Mouse (Mus musculus): ENCODE measurements around the gene Grid1. TPM values are rescaled to one million over a fixed set of nuclear protein-coding genes. Genes with fewer than 3 reads are reported as not detected.
A peak's percentile ranks its signal among the peaks of the same experiment; 100 is the strongest.

Grid1 gene
- polyA plus RNA-seq, 1 experiment from 2014 or later = 0.61 TPM

GRCm38 (mm10) chr14:34793406-34794037 is 26.4 kb upstream of the Grid1 start:
- no peak for ATAC-seq (ENCODE audit: low FRiP score)
- WGBS = 76% methylated on average over 1 of the region's 1 CpGs

GRCm38 (mm10) chr14:34810763-34811489 is 9.0 kb upstream of the Grid1 start:
- Histone ChIP-seq H3K27me3 (ENCODE audit: control insufficient read depth, insufficient read depth, low read length) (no peaks in the 10 kb centered on the region; the same call in 1 of the 2 replicates), H3K4me1 (ENCODE audit: control insufficient read depth, insufficient read depth, low read length) (no peaks in the 10 kb centered on the region), H3K4me3 (ENCODE audit: low read depth, low read length) (no peak overlapping the region), H3K4me2 (peak overlapping the region; percentile 36), H3K9me3 (ENCODE audit: control insufficient read depth, low read length) (no peaks in the 10 kb centered on the region), H3K27ac (ENCODE audit: low read depth, low read length) (no peak overlapping the region), H3K9ac (ENCODE audit: low read length) (no peak overlapping the region), H3K36me3 (ENCODE audit: control insufficient read depth, insufficient read depth, low read length) (no peaks in the 10 kb centered on the region)
- ATAC-seq (ENCODE audit: low FRiP score) (peak; percentile 87), DNase-seq (ENCODE audit: low spot score, missing footprints) (peak; percentile 99)
- 19% methylated on average over 16 of the region's 16 CpGs for WGBS

More at GRCm38 (mm10) chr14:34793406-34794037, 26.4 kb upstream of the Grid1 start:
- Histone ChIP-seq H3K4me2 (no peak overlapping the region), H3K9me3 (ENCODE audit: control insufficient read depth, low read length) (no peaks in the 10 kb centered on the region), H3K27ac (ENCODE audit: low read depth, low read length) (no peak overlapping the region), H3K4me3 (ENCODE audit: low read depth, low read length) (no peak overlapping the region), H3K9ac (ENCODE audit: low read length) (no peak overlapping the region), H3K27me3 (ENCODE audit: control insufficient read depth, insufficient read depth, low read length) (no peaks in the 10 kb centered on the region), H3K36me3 (ENCODE audit: control insufficient read depth, insufficient read depth, low read length) (no peaks in the 10 kb centered on the region), H3K4me1 (ENCODE audit: control insufficient read depth, insufficient read depth, low read length) (no peaks in the 10 kb centered on the region)
- DNase-seq (ENCODE audit: low spot score, missing footprints) = no peak

- Histone ChIP-seq H3K9ac (ENCODE audit: low read length) (no peak overlapping the region), H3K4me1 (ENCODE audit: control insufficient read depth, insufficient read depth, low read length) (no peaks in the 10 kb centered on the region), H3K4me3 (ENCODE audit: low read depth, low read length) (no peak overlapping the region), H3K9me3 (ENCODE audit: control insufficient read depth, low read length) (no peaks in the 10 kb centered on the region), H3K4me2 (no peak overlapping the region), H3K27ac (ENCODE audit: low read depth, low read length) (no peak overlapping the region), H3K27me3 (ENCODE audit: control insufficient read depth, insufficient read depth, low read length) (peaks cover 4% of the 10 kb centered on the region; the same call in 1 of the 2 replicates), H3K36me3 (ENCODE audit: control insufficient read depth, insufficient read depth, low read length) (no peaks in the 10 kb centered on the region)
- DNase-seq (ENCODE audit: low spot score, missing footprints) (no peak), ATAC-seq (ENCODE audit: low FRiP score) (no peak)
- WGBS = 74% methylated on average over 10 of the region's 10 CpGs
Observed at GRCm38 (mm10) chr14:34811490-34811808, 8.5 kb upstream of the Grid1 start.

GRCm38 (mm10) chr14:34816301-34816700 is 3.6 kb upstream of the Grid1 start:
- ATAC-seq (ENCODE audit: low FRiP score) (no peak), DNase-seq (ENCODE audit: low spot score, missing footprints) (no peak)
- no peak overlapping the region for H3K4me3 ChIP-seq (ENCODE audit: low read depth, low read length)
- H3K27ac ChIP-seq (ENCODE audit: low read depth, low read length) = no peak overlapping the region
- no peak overlapping the region for H3K9ac ChIP-seq (ENCODE audit: low read length)
- H3K4me1 ChIP-seq (ENCODE audit: control insufficient read depth, insufficient read depth, low read length) = peaks cover 9% of the 10 kb centered on the region
- WGBS = 39% methylated on average over 3 of the region's 3 CpGs
- H3K27me3 ChIP-seq (ENCODE audit: control insufficient read depth, insufficient read depth, low read length) = peaks cover 45% of the 10 kb centered on the region
- no peaks in the 10 kb centered on the region for H3K36me3 ChIP-seq (ENCODE audit: control insufficient read depth, insufficient read depth, low read length)
- H3K4me2 ChIP-seq = no peak overlapping the region
- H3K9me3 ChIP-seq (ENCODE audit: control insufficient read depth, low read length) = no peaks in the 10 kb centered on the region

GRCm38 (mm10) chr14:34818387-34818980 is 1.4 kb upstream of the Grid1 start:
- peak overlapping the region; percentile 89 for H3K4me2 ChIP-seq
- ATAC-seq (ENCODE audit: low FRiP score) = no peak
- no peak overlapping the region for H3K9ac ChIP-seq (ENCODE audit: low read length)
- H3K36me3 ChIP-seq (ENCODE audit: control insufficient read depth, insufficient read depth, low read length) = no peaks in the 10 kb centered on the region
- no peaks in the 10 kb centered on the region for H3K9me3 ChIP-seq (ENCODE audit: control insufficient read depth, low read length)
- H3K27ac ChIP-seq (ENCODE audit: low read depth, low read length) = no peak overlapping the region
- WGBS = 6% methylated on average over 9 of the region's 9 CpGs
- peaks cover 64% of the 10 kb centered on the region for H3K27me3 ChIP-seq (ENCODE audit: control insufficient read depth, insufficient read depth, low read length)
- H3K4me1 ChIP-seq (ENCODE audit: control insufficient read depth, insufficient read depth, low read length) = peaks cover 18% of the 10 kb centered on the region
- peak overlapping the region; percentile 64; the same call in 1 of the 2 replicates for H3K4me3 ChIP-seq (ENCODE audit: low read depth, low read length)
- peak; percentile 91 for DNase-seq (ENCODE audit: low spot score, missing footprints)

- H3K27ac ChIP-seq (ENCODE audit: low read depth, low read length) = no peak overlapping the region
Observed at GRCm38 (mm10) chr14:34819121-34819918, 588 bp upstream of the Grid1 start.

GRCm38 (mm10) chr14:34820653-34821005 is 721 bp downstream of the Grid1 start:
- H3K9me3 ChIP-seq (ENCODE audit: control insufficient read depth, low read length) = no peaks in the 10 kb centered on the region
- peak overlapping the region; percentile 69 for H3K9ac ChIP-seq (ENCODE audit: low read length)
- peaks cover 64% of the 10 kb centered on the region for H3K27me3 ChIP-seq (ENCODE audit: control insufficient read depth, insufficient read depth, low read length)
- no peaks in the 10 kb centered on the region for H3K36me3 ChIP-seq (ENCODE audit: control insufficient read depth, insufficient read depth, low read length)
- H3K4me2 ChIP-seq = peak overlapping the region; percentile 89
- ATAC-seq (ENCODE audit: low FRiP score) (no peak; the same call in 1 of the 2 replicates), DNase-seq (ENCODE audit: low spot score, missing footprints) (peak; percentile 91)
- 2% methylated on average over 12 of the region's 12 CpGs for WGBS
- no peak overlapping the region for H3K27ac ChIP-seq (ENCODE audit: low read depth, low read length)
- H3K4me3 ChIP-seq (ENCODE audit: low read depth, low read length) = peak overlapping the region; percentile 64
- peaks cover 18% of the 10 kb centered on the region for H3K4me1 ChIP-seq (ENCODE audit: control insufficient read depth, insufficient read depth, low read length)

More at GRCm38 (mm10) chr14:34819121-34819918, 588 bp upstream of the Grid1 start:
- Histone ChIP-seq H3K36me3 (ENCODE audit: control insufficient read depth, insufficient read depth, low read length) (no peaks in the 10 kb centered on the region), H3K9me3 (ENCODE audit: control insufficient read depth, low read length) (no peaks in the 10 kb centered on the region), H3K4me3 (ENCODE audit: low read depth, low read length) (peak overlapping the region; percentile 64), H3K4me1 (ENCODE audit: control insufficient read depth, insufficient read depth, low read length) (peaks cover 18% of the 10 kb centered on the region), H3K27me3 (ENCODE audit: control insufficient read depth, insufficient read depth, low read length) (peaks cover 64% of the 10 kb centered on the region), H3K9ac (ENCODE audit: low read length) (peak overlapping the region; percentile 69), H3K4me2 (peak overlapping the region; percentile 89)
- ATAC-seq (ENCODE audit: low FRiP score) (peak; percentile 87), DNase-seq (ENCODE audit: low spot score, missing footprints) (peak; percentile 96)
- under 1% methylated on average over 60 of the region's 85 CpGs for WGBS

- Histone ChIP-seq H3K4me2 (peak overlapping the region; percentile 89), H3K27me3 (ENCODE audit: control insufficient read depth, insufficient read depth, low read length) (peaks cover 62% of the 10 kb centered on the region), H3K9ac (ENCODE audit: low read length) (no peak overlapping the region), H3K27ac (ENCODE audit: low read depth, low read length) (no peak overlapping the region), H3K4me1 (ENCODE audit: control insufficient read depth, insufficient read depth, low read length) (peaks cover 18% of the 10 kb centered on the region), H3K9me3 (ENCODE audit: control insufficient read depth, low read length) (no peaks in the 10 kb centered on the region), H3K36me3 (ENCODE audit: control insufficient read depth, insufficient read depth, low read length) (no peaks in the 10 kb centered on the region), H3K4me3 (ENCODE audit: low read depth, low read length) (peak overlapping the region; percentile 64)
- peak; percentile 92 for DNase-seq (ENCODE audit: low spot score, missing footprints)
- ATAC-seq (ENCODE audit: low FRiP score) = no peak
- WGBS = under 1% methylated on average over 26 of the region's 26 CpGs
Observed at GRCm38 (mm10) chr14:34821131-34821790, 1.4 kb downstream of the Grid1 start.

Data from midbrain, embryonic 11.5 days (tissue).